Mouse (Mus musculus): ENCODE measurements around the gene B3gnt8. TPM values are rescaled to one million over a fixed set of nuclear protein-coding genes. Genes with fewer than 3 reads are reported as not detected.

The B3gnt8 gene
- polyA plus RNA-seq, 1 experiment from 2014 or later: 12.3 TPM

DNA sequence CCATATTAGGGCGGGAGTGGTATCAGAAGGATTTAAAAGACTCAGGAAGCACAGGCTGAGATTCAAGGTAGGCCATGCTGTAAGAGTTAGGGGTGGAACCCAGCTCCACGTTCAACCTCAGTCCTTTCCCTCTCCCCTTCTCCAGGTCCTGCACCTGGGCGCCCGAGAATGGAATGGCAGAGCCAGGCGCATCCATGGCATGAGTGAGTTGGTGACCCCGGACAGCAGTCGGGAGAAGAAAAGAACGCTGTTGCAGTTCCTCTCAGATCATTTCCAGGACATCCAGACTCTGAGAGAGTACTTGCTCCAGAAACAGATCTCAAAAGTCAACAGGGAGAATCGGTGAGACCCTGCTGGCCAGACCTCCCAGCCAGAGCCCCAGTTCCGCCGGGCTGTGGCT lies 5.7 kb upstream of the B3gnt8 start:
- Histone ChIP-seq H3K9me3 (no peaks in the 10 kb centered on the region), H3K9ac (no peak overlapping the region), H3K36me3 (peaks cover 10% of the 10 kb centered on the region; the same call in 1 of the 2 replicates), H3K27ac (no peak overlapping the region), H3K4me3 (replicated peaks) (no peak overlapping the region), H3K27me3 (replicated peaks) (no peaks in the 10 kb centered on the region), H3K4me2 (no peak overlapping the region), H3K4me1 (peaks cover 9% of the 10 kb centered on the region)
- no peak for ATAC-seq (ENCODE audit: insufficient read depth, low FRiP score, low read depth)
- 88% methylated on average over 11 of the region's 11 CpGs for WGBS

DNA sequence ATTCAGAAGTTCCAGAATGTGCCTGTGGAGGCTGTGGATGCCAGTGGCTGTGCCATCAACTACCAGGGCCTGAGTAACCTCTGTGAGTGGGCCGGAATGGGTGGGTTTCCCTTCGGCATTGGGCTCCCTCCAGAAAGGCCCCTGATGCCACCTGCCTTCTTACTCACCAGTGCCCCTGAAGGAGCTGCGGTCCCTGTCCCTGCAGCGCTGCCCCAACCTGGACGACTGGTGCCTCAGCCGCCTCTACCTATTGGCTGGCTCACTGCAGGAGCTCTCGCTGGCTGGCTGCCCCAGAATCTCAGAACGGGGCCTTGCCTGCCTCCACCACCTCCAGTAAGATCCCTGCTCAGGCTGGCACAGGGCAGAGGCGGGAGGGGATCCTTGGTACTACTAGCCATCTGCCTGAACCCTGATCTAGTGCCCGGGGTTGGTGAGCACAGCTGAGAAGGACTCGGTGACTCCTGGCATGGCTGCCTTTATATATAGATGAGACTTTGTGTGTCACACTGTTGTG lies 2.5 kb upstream of the B3gnt8 start:
- 90% methylated on average over 11 of the region's 11 CpGs for WGBS
- no peaks in the 10 kb centered on the region for H3K9me3 ChIP-seq
- H3K9ac ChIP-seq: no peak overlapping the region
- peaks cover 30% of the 10 kb centered on the region for H3K4me1 ChIP-seq
- no peak overlapping the region for H3K4me2 ChIP-seq
- H3K4me3 ChIP-seq (replicated peaks): no peak overlapping the region
- peaks cover 10% of the 10 kb centered on the region; the same call in 1 of the 2 replicates for H3K36me3 ChIP-seq
- no peak for ATAC-seq (ENCODE audit: insufficient read depth, low FRiP score, low read depth)
- H3K27ac ChIP-seq: no peak overlapping the region
- no peaks in the 10 kb centered on the region for H3K27me3 ChIP-seq (replicated peaks)

DNA sequence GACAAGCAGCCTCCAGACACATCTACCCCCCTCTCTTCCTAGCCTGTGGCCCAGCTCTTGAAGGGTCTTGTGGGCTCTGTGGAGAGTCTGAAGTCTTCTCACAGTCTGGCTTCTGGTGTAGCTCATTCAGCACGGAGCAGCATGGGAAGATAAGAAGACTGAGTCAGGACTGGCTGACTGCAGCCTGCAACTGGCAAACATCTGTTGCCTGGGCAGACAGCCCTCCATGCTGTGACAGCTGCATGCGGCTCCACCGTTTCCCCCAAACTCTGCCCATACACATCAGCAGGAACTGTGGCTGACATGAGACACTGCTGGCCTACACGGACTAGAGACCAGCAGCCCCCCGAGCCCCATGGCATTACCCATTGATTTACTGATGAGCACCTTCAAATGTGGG lies 1.6 kb upstream of the B3gnt8 start:
- ATAC-seq (ENCODE audit: insufficient read depth, low FRiP score, low read depth): no peak
- Histone ChIP-seq H3K4me3 (replicated peaks) (no peak overlapping the region), H3K4me2 (no peak overlapping the region), H3K36me3 (peaks cover 15% of the 10 kb centered on the region; the same call in 1 of the 2 replicates), H3K27me3 (replicated peaks) (no peaks in the 10 kb centered on the region), H3K27ac (no peak overlapping the region; the same call in 1 of the 2 replicates), H3K4me1 (peaks cover 25% of the 10 kb centered on the region), H3K9ac (no peak overlapping the region), H3K9me3 (no peaks in the 10 kb centered on the region)
- 65% methylated on average over 5 of the region's 5 CpGs for WGBS

DNA sequence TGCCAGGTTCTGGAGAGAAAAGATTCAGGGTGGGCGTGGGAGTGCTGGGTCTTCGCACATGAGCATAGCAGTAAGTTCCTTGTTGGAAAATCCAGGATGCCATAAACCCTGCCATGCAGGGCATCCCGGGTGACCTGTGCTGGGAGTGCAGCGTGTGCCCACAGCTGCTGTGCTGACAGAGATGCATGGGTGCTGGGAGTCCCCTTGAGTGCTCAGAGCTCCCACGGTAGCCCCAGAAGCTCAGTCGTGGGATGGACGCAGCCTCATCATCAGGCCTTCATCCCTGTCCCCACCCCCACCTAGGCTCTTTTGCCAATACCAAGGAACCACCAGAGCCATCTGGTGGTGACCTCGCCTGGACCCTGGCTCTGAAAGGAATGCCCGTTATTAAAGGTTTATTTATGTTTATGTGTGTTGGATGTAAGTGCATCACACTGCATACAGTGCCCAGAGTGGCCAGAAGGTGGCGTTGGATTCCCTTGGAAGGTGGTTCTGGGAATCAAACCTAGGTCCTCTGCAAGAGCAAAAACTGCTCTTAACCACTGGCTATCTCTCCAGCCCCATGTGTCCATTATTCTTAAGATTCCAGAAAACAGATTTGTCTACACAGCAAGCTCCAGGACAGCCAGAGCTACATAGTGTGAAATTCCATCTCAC lies 732 bp upstream of the B3gnt8 start:
- Histone ChIP-seq H3K4me1 (peaks cover 22% of the 10 kb centered on the region), H3K36me3 (peaks cover 16% of the 10 kb centered on the region; the same call in 1 of the 2 replicates), H3K9me3 (no peaks in the 10 kb centered on the region), H3K27ac (peak overlapping the region; percentile 83), H3K4me3 (replicated peaks) (no peak overlapping the region), H3K27me3 (replicated peaks) (no peaks in the 10 kb centered on the region), H3K4me2 (no peak overlapping the region), H3K9ac (no peak overlapping the region)
- 72% methylated on average over 10 of the region's 10 CpGs for WGBS
- no peak for ATAC-seq (ENCODE audit: insufficient read depth, low FRiP score, low read depth)

DNA sequence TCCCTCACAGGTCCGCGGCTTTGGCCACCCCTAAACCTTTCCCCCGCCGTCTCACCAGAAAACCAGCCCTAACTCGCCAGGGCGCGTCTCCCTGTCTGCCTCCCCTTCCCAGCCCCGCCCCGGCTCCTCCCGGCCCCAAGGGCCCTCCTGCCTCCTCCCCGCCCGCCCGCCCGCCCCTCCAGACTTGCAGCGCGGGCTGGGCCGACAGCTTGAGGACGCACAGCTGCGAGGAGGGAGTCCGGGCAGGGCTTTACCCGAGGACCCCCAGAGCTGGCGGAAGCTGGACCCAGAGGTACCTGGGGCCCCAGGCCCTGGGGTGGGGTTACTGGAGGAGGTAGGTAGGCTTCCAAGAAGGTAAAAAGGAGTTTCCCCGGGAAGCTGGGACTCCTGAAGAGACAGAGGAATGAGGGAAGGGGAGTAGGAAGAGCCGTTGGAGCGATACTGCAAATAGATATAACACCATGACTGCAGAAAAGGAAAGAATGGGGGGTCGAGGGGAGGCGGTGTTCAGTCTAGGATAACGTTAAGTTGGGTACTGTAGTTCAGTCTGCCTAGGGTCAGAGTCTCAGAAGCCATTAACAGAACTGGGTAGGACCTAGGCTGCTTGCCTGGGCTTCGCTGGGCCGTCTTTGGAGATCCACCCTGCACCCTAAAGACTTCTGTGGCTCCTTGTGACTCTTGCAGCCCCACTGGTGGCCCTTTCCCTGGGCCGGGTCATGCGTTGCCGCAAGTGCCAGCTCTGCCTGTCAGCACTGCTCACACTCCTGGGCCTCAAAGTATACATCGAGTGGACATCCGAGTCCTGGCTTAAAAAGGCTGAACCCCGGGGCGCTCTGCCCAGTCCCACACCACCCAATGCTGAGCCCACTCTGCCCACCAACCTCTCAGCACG lies 1.2 kb downstream of the B3gnt8 start:
- Histone ChIP-seq H3K27me3 (replicated peaks) (no peaks in the 10 kb centered on the region), H3K4me1 (peaks cover 22% of the 10 kb centered on the region), H3K9me3 (no peaks in the 10 kb centered on the region), H3K27ac (peak overlapping the region; percentile 83), H3K4me2 (peak overlapping the region; percentile 81), H3K9ac (peak overlapping the region; percentile 63), H3K36me3 (peaks cover 6% of the 10 kb centered on the region; the same call in 1 of the 2 replicates), H3K4me3 (replicated peaks) (peak overlapping the region; percentile 48)
- 13% methylated on average over 38 of the region's 38 CpGs for WGBS
- ATAC-seq (ENCODE audit: insufficient read depth, low FRiP score, low read depth): peak; percentile 83

DNA sequence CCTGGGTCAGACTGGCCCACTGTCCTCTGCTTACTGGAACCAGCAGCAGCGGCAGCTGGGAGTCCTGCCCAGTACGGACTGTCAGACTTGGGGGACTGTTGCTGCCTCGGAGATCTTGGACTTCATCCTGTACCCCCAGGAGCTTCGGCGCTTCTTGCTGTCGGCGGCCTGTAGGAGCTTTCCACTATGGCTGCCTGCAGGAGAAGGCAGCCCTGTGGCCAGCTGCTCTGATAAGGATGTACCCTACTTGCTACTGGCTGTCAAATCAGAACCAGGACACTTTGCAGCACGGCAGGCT lies 1.8 kb downstream of the B3gnt8 start:
- Histone ChIP-seq H3K36me3 (peaks cover 6% of the 10 kb centered on the region; the same call in 1 of the 2 replicates), H3K4me3 (replicated peaks) (peak overlapping the region; percentile 48), H3K4me1 (peaks cover 22% of the 10 kb centered on the region), H3K4me2 (peak overlapping the region; percentile 81), H3K9me3 (no peaks in the 10 kb centered on the region), H3K27ac (no peak overlapping the region), H3K9ac (peak overlapping the region; percentile 63; the same call in 1 of the 2 replicates), H3K27me3 (replicated peaks) (no peaks in the 10 kb centered on the region)
- ATAC-seq (ENCODE audit: insufficient read depth, low FRiP score, low read depth): no peak
- 50% methylated on average over 8 of the region's 8 CpGs for WGBS

DNA sequence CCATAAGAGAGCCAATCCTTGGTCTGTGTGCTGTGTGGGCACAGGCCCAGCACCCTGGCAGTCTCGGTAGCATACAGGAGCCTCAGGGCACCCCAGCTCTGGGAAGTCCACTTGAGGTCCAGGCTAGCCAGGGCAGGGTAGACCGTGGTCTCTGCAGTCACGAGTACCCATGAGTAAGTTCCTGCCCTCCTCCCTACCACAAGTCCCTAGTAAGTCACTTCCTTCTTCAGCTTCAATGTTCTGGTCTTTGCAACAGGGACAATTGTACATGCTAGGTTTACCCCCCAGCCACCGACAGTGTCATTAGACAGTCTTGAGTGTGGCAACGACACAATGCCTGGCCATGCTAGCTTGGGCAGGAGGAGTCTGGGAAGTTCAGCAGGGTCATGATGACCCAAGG lies 6.2 kb downstream of the B3gnt8 start:
- Histone ChIP-seq H3K27me3 (replicated peaks) (no peaks in the 10 kb centered on the region), H3K9me3 (no peaks in the 10 kb centered on the region), H3K4me1 (peaks cover 9% of the 10 kb centered on the region), H3K9ac (no peak overlapping the region), H3K36me3 (peaks cover 11% of the 10 kb centered on the region; the same call in 1 of the 2 replicates), H3K4me3 (replicated peaks) (no peak overlapping the region), H3K4me2 (no peak overlapping the region), H3K27ac (no peak overlapping the region)
- WGBS: 75% methylated on average over 5 of the region's 5 CpGs
- no peak for ATAC-seq (ENCODE audit: insufficient read depth, low FRiP score, low read depth)

DNA sequence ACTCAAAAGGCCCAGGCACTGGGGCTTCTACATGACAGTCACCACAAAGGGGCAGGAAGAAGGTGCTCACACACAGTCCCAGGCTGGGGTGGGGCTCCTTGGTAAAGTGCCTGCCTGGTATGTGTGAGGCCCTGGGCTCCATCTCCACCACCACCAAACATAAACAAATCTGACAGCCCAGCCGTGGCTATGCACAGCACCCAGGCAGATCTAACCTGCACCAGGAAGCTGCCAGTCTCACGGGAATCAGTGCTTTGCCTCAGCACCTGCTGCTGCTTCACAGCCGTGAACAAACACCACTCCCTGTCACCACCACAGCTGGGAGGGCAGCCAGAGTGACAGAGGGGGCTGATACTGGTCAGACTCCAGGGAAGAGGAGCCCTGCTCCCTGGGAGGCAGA lies 9.9 kb downstream of the B3gnt8 start:
- H3K4me1 ChIP-seq: no peaks in the 10 kb centered on the region
- no peaks in the 10 kb centered on the region for H3K27me3 ChIP-seq (replicated peaks)
- ATAC-seq (ENCODE audit: insufficient read depth, low FRiP score, low read depth): no peak
- WGBS: 24% methylated on average over 3 of the region's 3 CpGs
- H3K27ac ChIP-seq: no peak overlapping the region
- H3K9ac ChIP-seq: no peak overlapping the region
- H3K36me3 ChIP-seq: peaks cover 6% of the 10 kb centered on the region; the same call in 1 of the 2 replicates
- no peak overlapping the region for H3K4me2 ChIP-seq
- no peaks in the 10 kb centered on the region for H3K9me3 ChIP-seq
- no peak overlapping the region for H3K4me3 ChIP-seq (replicated peaks)

DNA sequence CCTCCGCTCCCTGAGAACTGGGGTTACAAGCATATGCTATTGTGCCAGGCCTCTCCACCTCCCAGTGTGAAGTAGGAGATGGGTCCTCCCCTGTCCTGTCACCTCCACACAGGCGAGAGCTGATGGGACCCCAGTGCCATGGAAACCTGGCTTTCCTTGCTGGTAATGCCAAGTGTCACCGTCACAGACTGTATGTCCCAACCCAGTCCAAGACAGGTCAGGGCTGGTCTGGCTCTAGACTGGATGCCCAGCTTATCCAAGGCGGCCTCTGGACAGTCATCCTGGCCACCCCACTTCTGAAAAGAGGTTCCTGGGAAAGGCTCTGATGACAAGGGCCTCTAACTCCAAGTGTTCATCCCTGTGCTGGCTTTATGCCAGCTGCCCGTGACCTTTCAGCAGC lies 10.6 kb downstream of the B3gnt8 start:
- H3K27me3 ChIP-seq (replicated peaks): no peaks in the 10 kb centered on the region
- no peak overlapping the region for H3K9ac ChIP-seq
- no peaks in the 10 kb centered on the region for H3K9me3 ChIP-seq
- WGBS: 83% methylated on average over 5 of the region's 5 CpGs
- H3K36me3 ChIP-seq: peaks cover 6% of the 10 kb centered on the region; the same call in 1 of the 2 replicates
- no peak for ATAC-seq (ENCODE audit: insufficient read depth, low FRiP score, low read depth)
- H3K27ac ChIP-seq: no peak overlapping the region
- H3K4me3 ChIP-seq (replicated peaks): no peak overlapping the region
- no peaks in the 10 kb centered on the region for H3K4me1 ChIP-seq
- H3K4me2 ChIP-seq: no peak overlapping the region

DNA sequence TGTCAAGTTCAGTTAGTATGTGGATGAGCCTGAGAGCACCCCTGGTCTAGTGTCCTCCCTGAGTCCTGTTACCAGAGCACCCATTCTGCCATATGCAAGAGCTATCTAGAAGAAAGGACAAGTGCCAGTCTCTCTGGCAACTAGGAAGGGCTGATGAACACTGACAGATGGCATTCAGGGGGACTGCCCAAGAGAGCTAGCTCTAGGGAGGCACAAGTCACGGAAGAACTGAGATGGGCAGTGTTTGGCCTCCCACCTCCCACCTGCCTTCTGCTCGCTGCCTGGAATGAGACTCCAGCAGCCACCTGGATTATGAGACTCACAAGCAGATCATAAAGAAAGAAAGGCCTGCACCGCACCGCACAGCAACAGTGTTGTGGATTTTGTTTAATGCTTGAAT lies 13.3 kb downstream of the B3gnt8 start:
- Histone ChIP-seq H3K9ac (no peak overlapping the region), H3K4me2 (no peak overlapping the region), H3K27ac (no peak overlapping the region), H3K4me1 (no peaks in the 10 kb centered on the region), H3K9me3 (no peaks in the 10 kb centered on the region), H3K4me3 (replicated peaks) (no peak overlapping the region), H3K36me3 (peaks cover 6% of the 10 kb centered on the region; the same call in 1 of the 2 replicates), H3K27me3 (replicated peaks) (no peaks in the 10 kb centered on the region)
- ATAC-seq (ENCODE audit: insufficient read depth, low FRiP score, low read depth): no peak
- WGBS: 93% methylated on average over 4 of the region's 4 CpGs

DNA sequence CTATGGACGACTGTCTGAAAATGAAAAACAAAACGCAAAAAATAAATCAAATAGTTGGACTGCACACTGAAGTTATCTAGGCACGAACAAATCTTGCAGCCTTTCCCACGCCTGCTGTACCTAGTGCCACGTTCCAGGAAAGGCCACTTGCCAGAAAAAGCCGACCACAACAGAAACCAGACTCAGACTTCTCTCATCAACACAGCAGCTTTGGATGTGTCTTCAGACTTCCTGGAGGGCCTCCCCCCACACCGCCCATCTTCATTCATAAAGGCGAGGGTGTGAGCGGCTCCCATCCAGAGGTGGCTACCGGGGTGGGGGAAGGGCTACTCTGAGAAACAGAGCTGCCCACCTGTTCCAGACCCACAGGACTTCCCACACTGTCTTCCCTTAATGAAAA lies 17.7 kb downstream of the B3gnt8 start:
- H3K4me2 ChIP-seq: no peak overlapping the region
- H3K36me3 ChIP-seq: no peaks in the 10 kb centered on the region
- H3K9me3 ChIP-seq: no peaks in the 10 kb centered on the region
- no peak overlapping the region for H3K9ac ChIP-seq
- no peaks in the 10 kb centered on the region for H3K4me1 ChIP-seq
- no peak for ATAC-seq (ENCODE audit: insufficient read depth, low FRiP score, low read depth)
- no peak overlapping the region for H3K27ac ChIP-seq
- no peaks in the 10 kb centered on the region for H3K27me3 ChIP-seq (replicated peaks)
- no peak overlapping the region for H3K4me3 ChIP-seq (replicated peaks)
- WGBS: 64% methylated on average over 10 of the region's 10 CpGs

DNA sequence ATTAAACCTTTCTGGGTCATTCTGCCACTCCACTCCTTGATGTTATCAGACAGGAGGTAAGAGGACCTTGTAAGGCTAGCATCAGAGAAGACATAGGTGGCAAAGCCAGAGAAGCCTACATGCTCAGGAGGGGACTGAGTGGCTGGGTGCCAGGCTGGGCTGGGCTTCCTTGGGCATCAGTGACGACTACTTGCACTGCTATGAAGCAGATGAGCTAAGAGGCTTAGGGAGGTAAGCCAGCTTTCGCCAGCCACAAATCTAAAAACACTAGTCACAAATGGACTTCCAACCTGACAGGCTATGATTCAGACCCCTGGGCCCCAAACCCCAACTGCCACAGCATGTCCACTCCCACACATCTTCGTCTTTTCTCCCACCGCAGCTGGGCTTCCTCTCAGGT lies 18.2 kb downstream of the B3gnt8 start:
- H3K27me3 ChIP-seq (replicated peaks): no peaks in the 10 kb centered on the region
- H3K9ac ChIP-seq: no peak overlapping the region
- no peak overlapping the region for H3K4me2 ChIP-seq
- no peaks in the 10 kb centered on the region for H3K9me3 ChIP-seq
- H3K27ac ChIP-seq: no peak overlapping the region
- no peak overlapping the region for H3K4me3 ChIP-seq (replicated peaks)
- no peaks in the 10 kb centered on the region for H3K4me1 ChIP-seq
- no peak for ATAC-seq (ENCODE audit: insufficient read depth, low FRiP score, low read depth)
- 73% methylated on average over 4 of the region's 4 CpGs for WGBS
- no peaks in the 10 kb centered on the region for H3K36me3 ChIP-seq

All from stomach, embryonic 15.5 days (tissue).